Mouse (Mus musculus): ENCODE results near the gene Nppb. TPM values are rescaled to one million over a fixed set of nuclear protein-coding genes. Genes with fewer than 3 reads are reported as not detected.

Nppb gene
- total and polyA plus RNA-seq, 2 experiments from 2014 or later = 0.21 TPM; not detected in 1

DNA sequence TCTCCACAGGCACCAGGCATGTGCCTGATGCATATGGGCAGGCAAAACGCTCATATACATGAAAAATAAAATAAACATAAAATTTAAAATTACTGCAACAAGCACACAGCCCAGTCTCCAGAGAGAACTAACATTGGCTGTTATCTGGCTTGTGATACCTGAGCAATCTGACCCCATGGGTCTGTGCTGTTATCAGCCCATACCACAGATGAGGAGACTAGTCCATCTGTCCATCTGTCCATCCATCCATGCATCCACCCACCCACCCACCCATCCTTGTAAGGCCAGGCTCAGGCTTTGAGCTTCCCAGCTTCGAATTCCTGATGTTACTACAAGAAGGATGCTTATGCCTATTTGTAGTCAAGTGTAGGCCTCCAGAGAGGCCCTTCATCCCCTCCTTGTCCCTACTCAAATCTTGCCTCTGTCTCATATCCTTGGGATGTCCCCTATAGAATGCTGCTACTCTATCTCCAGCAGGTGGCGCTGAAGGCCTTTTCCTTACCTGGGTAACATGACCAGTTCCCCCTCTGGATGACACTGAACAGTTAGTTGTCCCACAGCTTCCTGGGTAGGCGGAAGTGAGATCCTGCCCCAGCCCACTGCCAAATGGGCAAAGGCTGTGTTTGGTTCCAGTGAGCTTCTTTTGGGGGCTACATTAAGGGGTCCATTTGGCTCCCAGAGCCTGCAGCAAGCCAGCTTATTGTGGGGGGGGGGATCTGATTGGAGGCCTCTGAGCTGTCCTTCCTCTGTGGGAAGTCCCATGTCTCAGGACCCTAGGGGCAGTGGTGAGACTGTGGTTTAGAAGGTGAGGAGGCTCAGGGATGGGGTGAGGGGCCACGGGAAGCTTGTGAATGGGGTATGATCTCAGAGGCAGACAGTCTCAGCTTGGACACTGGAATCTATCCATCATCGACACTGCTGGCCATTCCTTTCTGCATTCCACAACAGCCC is 25.4 kb upstream of the Nppb start:
- Histone ChIP-seq H3K27me3 (ENCODE audit: insufficient read depth, low read length) (no peaks in the 10 kb centered on the region), H3K36me3 (ENCODE audit: insufficient read depth) (no peaks in the 10 kb centered on the region), H3K4me3 (ENCODE audit: low read depth, low read length) (no peak overlapping the region), H3K9me3 (ENCODE audit: low read length) (no peaks in the 10 kb centered on the region), H3K9ac (no peak overlapping the region), H3K4me1 (ENCODE audit: insufficient read depth) (no peaks in the 10 kb centered on the region), H3K4me2 (ENCODE audit: low read depth) (no peak overlapping the region), H3K27ac (ENCODE audit: low read depth, low read length) (no peak overlapping the region)
- DNase-seq = peak; percentile 73
- ATAC-seq = peak; percentile 79
- peak; percentile 82 for TF ChIP-seq CTCF (IDR thresholded peaks at IDR 0.05; ENCODE audit: low read depth)
- WGBS = 40% methylated on average over 6 of the region's 6 CpGs

DNA sequence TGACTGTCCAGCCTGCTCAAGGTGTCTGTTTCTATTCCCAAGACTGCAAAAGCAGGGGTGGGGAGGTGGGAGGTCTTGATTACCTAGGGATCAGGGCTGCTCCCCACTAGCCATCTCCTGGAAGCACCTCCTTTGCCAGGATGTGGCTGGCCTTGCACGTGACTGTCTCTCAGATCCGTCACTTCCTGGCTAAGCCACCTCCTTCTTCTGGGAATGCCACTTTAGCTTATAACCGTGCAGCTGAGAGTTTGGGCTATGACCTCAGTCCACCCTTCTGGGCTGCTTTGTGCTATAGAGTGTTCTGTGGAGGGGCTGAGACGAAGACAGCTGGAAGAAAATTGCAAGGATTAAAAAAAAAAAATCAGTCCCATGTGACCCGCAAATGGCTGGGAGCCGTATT is 22.8 kb upstream of the Nppb start:
- Histone ChIP-seq H3K36me3 (ENCODE audit: insufficient read depth) (no peaks in the 10 kb centered on the region), H3K9ac (no peak overlapping the region), H3K4me1 (ENCODE audit: insufficient read depth) (no peaks in the 10 kb centered on the region), H3K4me2 (ENCODE audit: low read depth) (no peak overlapping the region), H3K27ac (ENCODE audit: low read depth, low read length) (no peak overlapping the region), H3K9me3 (ENCODE audit: low read length) (no peaks in the 10 kb centered on the region), H3K4me3 (ENCODE audit: low read depth, low read length) (no peak overlapping the region), H3K27me3 (ENCODE audit: insufficient read depth, low read length) (no peaks in the 10 kb centered on the region)
- DNase-seq (no peak), ATAC-seq (peak; percentile 62)
- WGBS = 50% methylated on average over 6 of the region's 6 CpGs
- TF ChIP-seq CTCF (IDR thresholded peaks at IDR 0.05; ENCODE audit: low read depth) = no peak

DNA sequence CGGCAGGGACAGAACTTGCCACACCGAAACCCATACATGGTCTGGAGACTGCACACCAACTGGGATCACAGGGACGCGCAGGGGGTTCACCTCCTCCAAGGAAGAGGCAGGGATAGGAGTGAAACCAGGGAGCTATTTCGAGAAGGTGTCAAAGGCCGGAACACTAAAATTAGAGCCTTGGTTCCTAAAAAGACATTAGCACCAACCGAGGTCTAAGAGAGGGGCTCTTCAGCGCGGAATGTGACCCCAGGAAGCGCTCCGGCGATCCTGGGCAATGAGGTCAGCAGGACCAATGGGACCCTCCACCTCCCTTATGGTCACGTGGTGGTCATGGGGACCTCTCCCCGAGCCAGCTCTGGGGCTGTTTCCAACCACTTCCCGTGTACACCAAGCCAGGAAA is 22.0 kb upstream of the Nppb start:
- WGBS = 91% methylated on average over 15 of the region's 15 CpGs
- Histone ChIP-seq H3K4me2 (ENCODE audit: low read depth) (no peak overlapping the region), H3K36me3 (ENCODE audit: insufficient read depth) (no peaks in the 10 kb centered on the region), H3K9me3 (ENCODE audit: low read length) (no peaks in the 10 kb centered on the region), H3K9ac (no peak overlapping the region), H3K27me3 (ENCODE audit: insufficient read depth, low read length) (no peaks in the 10 kb centered on the region), H3K4me1 (ENCODE audit: insufficient read depth) (no peaks in the 10 kb centered on the region), H3K27ac (ENCODE audit: low read depth, low read length) (no peak overlapping the region), H3K4me3 (ENCODE audit: low read depth, low read length) (no peak overlapping the region)
- DNase-seq (no peak), ATAC-seq (no peak)
- TF ChIP-seq CTCF (IDR thresholded peaks at IDR 0.05; ENCODE audit: low read depth) = no peak

DNA sequence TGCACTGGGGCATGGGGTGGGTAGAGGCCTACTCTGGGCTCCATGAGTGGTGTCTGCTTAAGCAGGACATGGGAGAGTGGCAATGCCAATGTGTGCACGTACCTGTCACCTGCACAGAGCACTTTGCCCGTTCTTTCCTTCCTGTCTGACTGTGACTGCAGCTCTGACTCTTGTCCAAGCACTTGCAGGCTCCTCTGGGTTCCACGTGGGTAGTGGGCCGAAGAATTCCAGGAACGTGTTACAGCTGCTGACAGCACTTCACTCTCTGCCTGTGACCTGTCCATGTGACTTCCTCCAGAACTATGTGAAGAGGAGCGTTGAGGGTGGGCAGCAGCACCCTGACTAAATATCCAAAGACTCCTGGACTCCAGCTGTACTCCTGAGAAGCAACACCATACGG is 19.9 kb upstream of the Nppb start:
- no peak for DNase-seq
- no peak for TF ChIP-seq CTCF (IDR thresholded peaks at IDR 0.05; ENCODE audit: low read depth)
- no peaks in the 10 kb centered on the region for H3K4me1 ChIP-seq (ENCODE audit: insufficient read depth)
- H3K4me2 ChIP-seq (ENCODE audit: low read depth) = no peak overlapping the region
- no peak overlapping the region for H3K27ac ChIP-seq (ENCODE audit: low read depth, low read length)
- H3K36me3 ChIP-seq (ENCODE audit: insufficient read depth) = no peaks in the 10 kb centered on the region
- H3K9ac ChIP-seq = no peak overlapping the region
- no peaks in the 10 kb centered on the region for H3K9me3 ChIP-seq (ENCODE audit: low read length)
- H3K4me3 ChIP-seq (ENCODE audit: low read depth, low read length) = no peak overlapping the region
- ATAC-seq = no peak
- H3K27me3 ChIP-seq (ENCODE audit: insufficient read depth, low read length) = no peaks in the 10 kb centered on the region
- WGBS = 82% methylated on average over 7 of the region's 7 CpGs

DNA sequence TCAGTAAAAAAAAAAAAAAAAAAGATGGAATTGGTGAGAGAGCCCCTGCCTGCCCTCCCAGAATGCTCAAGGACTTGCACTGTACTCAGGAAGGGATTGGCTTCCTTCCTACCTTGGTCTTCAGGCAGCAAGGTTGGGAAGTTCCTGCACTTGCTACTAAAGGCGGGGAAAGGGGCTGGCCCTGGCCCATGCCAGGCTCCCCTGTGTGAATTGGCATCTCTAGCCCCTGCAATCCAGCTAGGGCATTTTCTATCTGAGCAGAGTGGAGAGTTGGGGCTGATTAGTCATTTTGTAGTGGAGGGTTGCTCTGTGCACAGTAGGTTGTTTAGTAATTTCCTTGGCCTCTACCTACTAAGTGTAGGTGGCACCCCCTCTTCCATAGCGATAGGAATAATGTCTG is 16.8 kb upstream of the Nppb start:
- DNase-seq (no peak), ATAC-seq (no peak)
- Histone ChIP-seq H3K27me3 (ENCODE audit: insufficient read depth, low read length) (no peaks in the 10 kb centered on the region), H3K4me2 (ENCODE audit: low read depth) (no peak overlapping the region), H3K9me3 (ENCODE audit: low read length) (no peaks in the 10 kb centered on the region), H3K4me3 (ENCODE audit: low read depth, low read length) (no peak overlapping the region), H3K4me1 (ENCODE audit: insufficient read depth) (no peaks in the 10 kb centered on the region), H3K27ac (ENCODE audit: low read depth, low read length) (no peak overlapping the region), H3K36me3 (ENCODE audit: insufficient read depth) (no peaks in the 10 kb centered on the region), H3K9ac (no peak overlapping the region)
- 89% methylated on average over 2 of the region's 2 CpGs for WGBS
- no peak for TF ChIP-seq CTCF (IDR thresholded peaks at IDR 0.05; ENCODE audit: low read depth)

DNA sequence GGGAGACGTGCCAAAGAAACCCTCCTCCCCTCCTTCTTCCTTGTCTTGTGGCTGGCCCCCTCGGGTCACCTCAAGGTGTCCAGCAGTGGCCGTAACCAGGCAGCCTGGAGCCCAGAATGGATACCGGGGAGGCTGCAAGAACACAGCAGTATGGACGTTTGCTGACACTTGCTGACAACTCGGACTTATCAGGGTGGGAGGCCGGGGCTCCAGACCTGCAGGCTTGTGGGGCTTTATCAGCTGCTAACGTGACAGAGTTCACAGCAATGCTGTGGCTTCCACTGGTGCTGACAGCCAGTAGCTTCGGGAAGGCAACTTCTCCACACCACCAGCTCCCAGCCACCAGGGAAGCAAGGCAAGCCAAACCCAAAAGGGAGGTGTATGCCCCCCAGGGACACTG is 16.3 kb upstream of the Nppb start:
- TF ChIP-seq CTCF (IDR thresholded peaks at IDR 0.05; ENCODE audit: low read depth) = no peak
- Histone ChIP-seq H3K9ac (no peak overlapping the region), H3K27ac (ENCODE audit: low read depth, low read length) (no peak overlapping the region), H3K4me1 (ENCODE audit: insufficient read depth) (no peaks in the 10 kb centered on the region), H3K9me3 (ENCODE audit: low read length) (no peaks in the 10 kb centered on the region), H3K4me3 (ENCODE audit: low read depth, low read length) (no peak overlapping the region), H3K36me3 (ENCODE audit: insufficient read depth) (no peaks in the 10 kb centered on the region), H3K27me3 (ENCODE audit: insufficient read depth, low read length) (no peaks in the 10 kb centered on the region), H3K4me2 (ENCODE audit: low read depth) (no peak overlapping the region)
- DNase-seq = no peak
- 65% methylated on average over 9 of the region's 9 CpGs for WGBS
- ATAC-seq = no peak

DNA sequence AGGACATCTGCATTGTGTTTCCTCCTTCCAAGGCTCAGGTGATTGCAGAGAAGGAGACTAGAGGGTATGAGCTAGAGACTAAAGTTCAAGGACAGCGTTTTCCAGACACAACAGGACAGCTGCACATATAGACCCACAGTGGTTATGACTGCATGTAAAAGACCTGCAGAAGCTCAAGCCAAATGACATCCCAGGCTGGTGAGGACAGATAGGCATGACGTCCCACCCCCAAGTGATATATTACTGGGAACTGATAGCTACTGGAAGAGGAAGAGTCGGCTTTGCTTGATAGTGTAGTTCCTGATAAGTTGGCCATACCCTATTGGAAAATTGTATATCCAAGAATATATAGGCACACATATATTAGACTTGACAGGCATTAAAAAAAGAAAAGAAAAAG is 9.4 kb upstream of the Nppb start:
- Histone ChIP-seq H3K9ac (no peak overlapping the region), H3K4me1 (ENCODE audit: insufficient read depth) (no peaks in the 10 kb centered on the region), H3K4me3 (ENCODE audit: low read depth, low read length) (no peak overlapping the region), H3K4me2 (ENCODE audit: low read depth) (no peak overlapping the region), H3K27ac (ENCODE audit: low read depth, low read length) (no peak overlapping the region), H3K9me3 (ENCODE audit: low read length) (no peaks in the 10 kb centered on the region), H3K36me3 (ENCODE audit: insufficient read depth) (no peaks in the 10 kb centered on the region), H3K27me3 (ENCODE audit: insufficient read depth, low read length) (no peaks in the 10 kb centered on the region)
- DNase-seq (no peak), ATAC-seq (no peak)
- no peak for TF ChIP-seq CTCF (IDR thresholded peaks at IDR 0.05; ENCODE audit: low read depth)
- WGBS = 90% methylated on average over 3 of the region's 3 CpGs
